Mouse (Mus musculus): ENCODE measurements at regions not wholly inside any gene's neighbourhood (a gene's known extent, or its start where the extent isn't known, plus 50 kb on each side); places are given as distances from the start of the nearest gene placed in this dataset.

DNA sequence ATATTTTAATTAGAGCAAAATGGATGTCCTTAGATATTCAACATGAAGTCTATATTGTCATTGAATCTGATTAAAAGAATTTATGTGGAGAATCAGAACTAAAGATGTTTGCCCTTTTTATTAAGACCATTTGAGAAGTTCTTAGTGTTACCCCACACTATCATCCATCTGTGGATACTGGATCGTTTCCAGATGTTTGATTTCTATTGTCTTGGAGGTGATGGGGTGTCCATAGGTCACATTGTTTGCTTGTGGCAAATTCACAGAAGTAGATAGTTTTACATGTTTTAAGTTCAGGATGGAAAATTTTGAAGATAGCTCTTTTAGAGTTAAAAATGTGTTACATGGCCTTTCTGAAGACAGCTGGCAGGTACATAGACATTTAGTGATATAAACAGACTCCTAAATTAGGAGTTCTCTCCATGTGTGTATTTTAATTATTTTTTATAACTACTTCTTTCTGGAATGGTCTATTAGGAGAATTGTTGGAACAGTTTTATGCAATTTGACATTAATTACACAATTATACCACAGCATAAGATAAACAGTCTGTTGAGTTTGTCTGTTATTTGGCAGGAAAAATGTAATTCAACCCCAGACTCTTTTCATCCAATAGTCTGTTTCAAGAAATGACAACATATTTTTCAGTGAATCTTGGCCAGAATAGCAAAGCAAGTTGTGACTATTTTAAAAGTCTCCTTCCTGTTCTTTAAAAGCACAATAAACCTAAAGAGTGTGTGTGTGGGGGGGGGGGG lies 368.8 kb upstream of the Plscr5 start:
- no peak for DNase-seq (ENCODE audit: extremely low spot score, low spot score)

DNA sequence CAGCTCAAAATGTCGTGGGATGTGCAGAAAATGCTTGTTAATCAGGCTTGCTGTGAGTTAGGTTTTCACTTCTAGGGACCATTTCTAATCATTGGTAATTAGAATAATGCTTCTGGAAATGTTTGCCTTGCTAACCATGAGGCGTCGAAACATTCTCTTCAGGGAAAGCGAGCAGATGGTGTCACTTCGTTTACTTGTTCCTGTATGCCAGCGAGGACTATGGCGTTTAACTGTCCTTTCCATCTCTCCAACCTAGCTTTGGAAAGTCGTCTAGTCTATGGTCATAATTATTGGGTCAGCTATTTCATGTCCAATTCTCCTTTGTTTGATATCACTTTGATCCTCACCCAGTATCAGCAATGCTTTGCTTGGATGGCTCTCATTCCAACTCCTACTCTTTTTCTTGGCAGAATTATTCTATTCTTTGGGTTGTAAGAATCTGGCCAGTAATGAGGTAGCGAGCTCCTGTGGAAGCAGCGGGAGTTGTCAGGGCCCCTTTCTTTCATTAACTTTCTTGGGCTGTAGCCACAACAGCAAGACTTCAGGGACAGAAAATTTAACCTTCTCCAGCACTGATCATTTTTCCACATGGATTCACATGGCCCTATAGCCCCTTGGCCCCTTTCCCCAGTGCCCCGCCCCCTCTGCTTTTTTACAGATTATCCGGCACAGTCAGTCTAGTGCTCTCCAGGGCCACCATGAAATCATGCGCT lies 374.0 kb upstream of the Plscr5 start:
- DNase-seq (ENCODE audit: extremely low spot score, low spot score) = no peak

DNA sequence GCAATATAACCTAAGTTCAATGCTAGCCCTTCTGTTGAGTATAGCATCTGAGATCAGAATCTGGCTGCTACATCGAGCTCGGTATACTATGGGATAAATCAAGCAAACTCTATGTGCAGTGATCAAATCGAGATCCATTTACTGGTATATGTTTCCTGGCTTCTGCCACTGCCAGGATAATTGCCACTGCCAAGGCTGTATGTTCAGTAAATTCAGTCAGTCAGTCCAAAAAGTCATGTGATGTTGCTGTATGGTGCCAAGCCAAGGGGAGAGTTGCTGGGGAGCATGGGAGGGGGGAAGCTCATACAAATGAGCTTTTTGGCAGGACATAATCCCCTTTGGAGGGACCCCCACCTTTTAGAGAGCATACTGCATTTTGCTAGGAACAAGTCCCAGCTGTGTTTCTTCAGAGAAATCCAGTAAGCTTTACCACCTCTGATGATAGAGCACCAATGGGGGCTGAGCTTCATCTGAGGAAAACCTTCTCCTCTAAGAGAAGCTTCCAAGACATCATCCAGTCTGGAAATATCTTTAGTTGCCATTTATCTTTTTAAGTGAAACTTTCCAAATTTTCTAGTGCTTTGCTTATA lies 389.3 kb upstream of the Plscr5 start:
- no peak for DNase-seq (ENCODE audit: extremely low spot score, low spot score)

DNA sequence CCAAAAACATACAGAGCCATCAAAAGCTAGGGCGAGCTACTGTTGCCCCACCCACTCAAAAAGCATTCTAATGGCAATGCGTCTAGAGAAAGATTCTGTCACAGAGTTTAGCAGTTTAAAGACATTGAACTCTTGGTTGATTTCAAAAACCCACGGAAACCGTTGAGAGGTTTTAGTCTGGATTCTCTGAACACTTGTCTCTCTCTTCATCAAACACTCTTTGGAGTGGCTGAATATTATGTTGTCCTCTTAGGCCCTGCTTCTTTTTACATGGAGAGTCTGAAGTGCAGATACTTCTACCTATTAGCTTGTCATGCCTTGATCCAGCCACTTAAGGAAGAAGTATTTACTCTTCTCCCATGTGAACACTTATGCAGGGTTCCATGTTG lies 393.9 kb upstream of the Plscr5 start:
- no peak for DNase-seq (ENCODE audit: extremely low spot score, low spot score)

DNA sequence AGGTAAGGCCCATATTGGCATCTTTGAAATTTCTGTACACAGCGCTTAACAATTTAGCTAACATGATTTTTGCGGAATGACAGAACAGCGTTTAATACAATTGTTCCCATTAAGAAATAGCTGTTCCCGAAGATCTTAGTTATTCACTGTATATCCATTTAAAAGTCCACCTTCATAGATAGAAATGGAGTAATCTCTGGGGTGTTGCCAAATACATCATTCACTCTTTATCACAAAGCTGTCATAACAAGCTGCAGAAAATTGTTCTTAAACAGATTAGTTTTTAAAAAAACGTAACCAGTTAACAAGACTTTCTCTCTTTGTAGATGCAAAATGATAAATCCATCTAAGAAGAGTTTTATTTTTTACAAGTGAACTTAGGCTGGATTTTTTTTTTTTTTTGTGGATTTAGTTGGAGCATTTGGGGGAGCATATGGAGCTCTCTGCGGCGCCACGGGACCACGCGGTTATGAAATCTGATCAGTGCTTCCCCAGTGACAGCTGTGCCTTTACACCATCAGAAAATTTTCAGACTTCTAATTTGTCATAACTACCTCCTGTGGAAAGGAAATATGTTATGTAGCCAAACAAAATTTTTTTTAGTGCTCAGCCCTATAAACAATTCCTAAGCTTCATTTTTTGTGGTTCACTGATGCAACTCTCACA lies 394.4 kb upstream of the Plscr5 start:
- no peak for DNase-seq (ENCODE audit: extremely low spot score, low spot score)

DNA sequence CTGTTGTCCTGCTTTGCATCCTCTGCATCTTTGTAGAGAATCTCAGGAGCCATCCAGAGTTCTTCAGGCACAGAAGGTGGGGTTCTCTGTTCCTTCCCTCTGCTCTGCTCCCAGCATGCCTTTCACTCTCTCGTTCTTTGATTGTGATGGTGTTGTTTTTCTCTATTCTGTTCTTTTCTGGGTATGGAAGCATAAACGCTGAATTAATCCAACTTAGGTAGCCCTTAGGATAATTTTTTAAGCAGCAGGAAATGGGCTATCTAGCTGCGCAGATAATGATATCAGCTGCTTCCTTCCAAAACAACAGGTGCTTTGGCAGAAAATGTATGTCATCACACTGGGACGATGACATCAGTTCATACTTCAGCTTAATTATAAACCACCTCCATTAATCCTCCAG lies 395.8 kb upstream of the Plscr5 start:
- no peak for DNase-seq (ENCODE audit: extremely low spot score, low spot score)

DNA sequence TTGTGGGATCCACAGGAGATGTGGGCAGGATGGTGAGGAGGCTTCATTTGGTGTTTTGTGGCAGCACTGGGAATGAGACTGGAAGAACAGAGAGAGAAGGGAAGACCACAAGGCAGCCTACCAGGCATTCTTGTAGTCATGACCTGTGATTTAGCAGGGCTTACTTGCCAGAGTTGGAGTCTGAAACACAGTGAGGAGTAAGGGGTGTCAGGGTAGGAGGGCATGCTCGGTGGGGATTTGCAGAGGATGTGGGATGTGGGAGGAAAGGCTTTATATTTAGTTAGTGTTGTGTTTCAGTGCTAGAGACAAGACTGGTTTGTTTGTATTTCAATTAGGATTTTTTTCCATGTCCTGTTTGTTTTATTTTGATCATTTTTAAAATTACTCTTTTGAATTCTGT lies 387.3 kb upstream of the Zic1 start:
- no peak for DNase-seq (ENCODE audit: extremely low spot score, low spot score)

DNA sequence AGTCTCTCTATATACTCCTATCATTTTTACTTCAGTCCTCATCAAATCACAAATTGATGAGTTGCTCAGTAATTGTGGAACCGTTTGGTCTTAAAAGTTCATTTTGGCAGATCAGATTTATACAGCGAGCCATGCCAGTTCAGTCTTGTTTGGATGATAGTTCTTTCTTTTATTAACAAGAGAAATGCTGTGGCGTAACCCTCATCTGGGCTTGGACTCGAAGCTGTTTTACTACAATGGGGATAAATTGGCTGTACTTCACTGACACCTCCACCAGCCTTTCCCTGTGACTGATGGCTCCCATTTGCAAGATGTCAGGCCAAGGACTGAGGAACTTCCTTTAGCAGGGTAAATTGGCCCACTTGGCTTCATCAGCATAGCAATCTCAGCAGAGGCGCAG lies 345.5 kb upstream of the Zic1 start:
- no peak for DNase-seq (ENCODE audit: extremely low spot score, low spot score)

DNA sequence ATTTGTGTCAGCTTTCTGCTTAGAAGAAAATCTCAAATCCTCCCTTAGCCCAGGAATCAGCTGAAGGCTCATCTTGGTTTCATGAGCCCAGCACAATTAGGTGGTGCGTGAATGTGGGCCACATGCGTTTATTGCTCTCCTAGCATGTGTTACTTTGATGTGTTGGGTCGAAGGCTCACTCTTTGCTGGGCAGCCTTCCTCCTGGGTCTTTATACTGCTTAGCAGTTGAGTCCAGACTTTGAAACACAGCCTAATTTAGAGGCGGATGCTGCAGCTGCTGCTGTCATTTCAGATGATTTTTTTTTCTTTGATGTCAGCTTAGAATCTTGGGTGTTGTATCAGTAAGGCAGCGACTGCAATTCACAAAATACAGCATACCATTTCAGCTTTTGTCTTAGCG lies 315.2 kb upstream of the Zic1 start:
- no peak for DNase-seq (ENCODE audit: extremely low spot score, low spot score)

DNA sequence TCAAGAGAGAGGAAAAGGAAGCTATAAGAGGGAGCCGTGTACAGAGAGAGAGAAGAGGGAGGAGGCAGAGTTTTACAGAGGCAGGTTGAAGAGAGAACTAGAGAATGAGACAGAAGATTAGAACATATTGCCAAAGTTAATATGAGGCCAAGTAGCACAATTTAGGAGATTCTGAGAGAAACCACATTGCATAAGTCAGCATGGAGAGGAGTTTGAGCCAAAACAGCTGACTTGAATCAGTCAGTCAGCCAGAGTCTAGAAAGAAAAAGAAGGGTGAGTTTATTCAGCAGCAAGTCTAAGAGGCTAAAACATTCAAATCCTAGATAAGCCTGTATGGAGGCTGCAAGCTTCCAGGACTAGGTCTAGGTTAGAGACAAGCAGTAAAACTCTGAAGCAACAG lies 301.1 kb upstream of the Zic1 start:
- DNase-seq (ENCODE audit: extremely low spot score, low spot score) = no peak

DNA sequence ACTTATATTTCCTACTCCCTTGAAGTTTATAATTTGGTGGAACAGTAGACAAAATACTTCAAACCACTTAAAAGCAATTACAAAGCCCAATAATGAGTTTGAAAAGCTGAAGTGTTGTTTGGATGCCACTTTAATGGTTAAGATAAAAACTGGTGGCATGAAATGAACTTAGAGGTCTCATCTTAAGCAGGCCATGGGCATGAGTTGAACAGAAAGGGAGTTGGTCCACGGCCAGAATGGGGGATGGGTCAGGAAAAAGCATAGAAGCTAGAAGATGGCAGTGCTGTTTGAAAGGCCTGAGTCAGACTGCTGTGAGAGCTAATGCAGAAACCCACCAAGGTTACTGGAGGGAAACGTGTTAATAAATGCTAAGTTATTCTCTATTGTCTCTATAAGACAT lies 294.5 kb upstream of the Zic1 start:
- no peak for DNase-seq (ENCODE audit: extremely low spot score, low spot score)

DNA sequence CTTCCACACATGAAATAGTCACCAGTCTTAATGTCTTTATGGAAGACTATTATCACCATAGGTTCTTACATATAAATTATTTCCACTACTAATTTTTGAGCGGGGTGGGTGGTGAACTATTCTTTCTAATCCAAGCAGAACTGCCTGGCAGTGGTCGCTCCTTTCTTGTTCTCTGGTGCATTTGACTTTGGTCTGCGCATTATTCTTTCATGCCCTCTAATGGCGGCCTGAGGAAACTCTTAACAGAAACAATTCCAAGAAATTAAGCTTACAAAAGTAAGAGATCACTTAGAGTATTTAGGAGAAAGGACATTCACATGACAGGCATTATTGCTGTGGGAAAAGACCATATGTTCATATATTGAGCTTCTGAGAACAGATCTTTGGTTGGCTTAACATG lies 288.5 kb upstream of the Zic1 start:
- no peak for DNase-seq (ENCODE audit: extremely low spot score, low spot score)

DNA sequence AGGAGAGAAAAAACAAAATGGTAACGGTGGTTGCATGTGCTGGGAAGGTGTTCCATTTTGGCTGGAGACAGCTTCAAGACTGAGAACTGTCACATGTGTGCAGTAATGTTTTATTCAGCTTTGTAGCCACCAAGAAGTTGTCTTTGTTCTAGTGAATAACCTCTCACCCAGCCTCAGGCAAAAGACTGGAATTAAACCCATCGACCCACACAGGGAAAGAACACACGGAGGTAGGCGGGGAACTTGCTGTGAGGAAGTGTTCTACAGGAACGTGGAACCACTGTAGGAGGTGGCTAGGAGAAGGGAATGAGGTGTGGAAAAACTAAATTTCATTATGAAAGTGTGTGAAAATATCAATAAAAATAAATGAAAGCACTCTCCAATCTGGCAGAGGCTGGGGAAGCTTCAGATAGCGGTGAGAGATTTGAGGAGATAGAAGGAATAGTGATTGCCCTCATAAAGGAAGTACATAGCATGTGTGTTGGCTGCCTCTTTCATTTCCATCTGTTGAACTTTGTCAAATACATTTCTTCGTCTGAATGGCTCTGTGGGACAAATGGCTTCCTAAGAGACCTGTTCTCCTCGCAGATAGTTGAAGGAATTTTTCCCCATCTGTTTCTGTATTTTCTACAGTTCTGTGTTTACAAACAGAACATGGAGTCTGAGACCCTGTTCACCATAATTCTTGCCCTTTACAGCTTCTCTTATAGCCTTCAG lies 286.9 kb upstream of the Zic1 start:
- DNase-seq (ENCODE audit: extremely low spot score, low spot score) = no peak

DNA sequence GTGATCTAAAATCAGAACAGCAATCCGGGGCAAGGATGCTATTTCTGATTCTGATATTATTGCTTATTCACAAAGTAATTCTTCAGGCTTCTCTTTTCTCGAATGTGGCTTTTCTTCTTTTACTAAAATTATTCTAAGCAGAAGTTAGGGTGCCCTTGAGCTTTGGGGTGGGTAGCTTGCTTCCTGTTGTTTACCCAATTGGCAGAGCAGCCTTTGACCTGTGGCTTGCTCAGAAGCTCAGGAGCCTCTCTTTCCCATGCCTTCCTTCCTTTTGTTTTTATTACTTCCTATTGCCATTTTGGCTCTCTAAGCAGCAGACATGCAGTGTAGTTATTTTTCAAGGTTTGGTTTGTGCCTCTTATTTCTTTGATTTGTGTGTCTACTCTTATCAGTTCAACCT lies 244.8 kb upstream of the Zic1 start:
- no peak for DNase-seq (ENCODE audit: extremely low spot score, low spot score)

DNA sequence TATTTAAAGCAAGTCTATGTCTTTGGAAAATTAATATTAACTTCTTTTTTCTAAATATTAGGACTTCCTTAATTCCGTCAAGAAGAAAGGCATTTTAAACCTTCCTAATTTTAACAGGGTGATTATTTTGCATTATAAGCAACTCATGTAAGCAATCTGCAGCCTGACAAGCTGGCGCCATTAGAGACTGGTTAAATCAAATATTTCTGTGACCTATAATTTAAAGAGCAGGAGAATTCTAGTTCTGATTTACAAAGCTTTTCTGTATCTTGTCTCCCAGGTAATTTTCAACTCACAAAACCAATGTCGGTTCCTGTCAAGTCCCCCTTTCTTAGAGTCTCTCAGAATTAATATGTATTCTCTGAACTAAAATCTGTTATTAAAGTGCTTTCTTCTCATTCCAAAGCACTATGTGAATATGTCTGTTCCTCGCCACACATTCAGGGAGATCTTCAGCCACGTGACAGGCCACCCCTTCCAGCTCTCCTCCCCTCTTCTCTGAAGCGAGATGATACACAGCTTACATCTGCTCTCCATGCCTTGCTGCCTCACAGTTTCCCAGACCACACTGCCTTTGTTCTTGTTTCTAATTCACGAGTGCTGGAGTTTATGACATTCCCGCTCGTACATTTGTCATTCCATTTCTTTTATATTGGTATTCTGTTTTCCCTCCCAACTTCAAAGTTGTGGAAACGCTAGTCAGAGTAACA lies 244.0 kb upstream of the Zic1 start:
- DNase-seq (ENCODE audit: extremely low spot score, low spot score) = peak; percentile 24

DNA sequence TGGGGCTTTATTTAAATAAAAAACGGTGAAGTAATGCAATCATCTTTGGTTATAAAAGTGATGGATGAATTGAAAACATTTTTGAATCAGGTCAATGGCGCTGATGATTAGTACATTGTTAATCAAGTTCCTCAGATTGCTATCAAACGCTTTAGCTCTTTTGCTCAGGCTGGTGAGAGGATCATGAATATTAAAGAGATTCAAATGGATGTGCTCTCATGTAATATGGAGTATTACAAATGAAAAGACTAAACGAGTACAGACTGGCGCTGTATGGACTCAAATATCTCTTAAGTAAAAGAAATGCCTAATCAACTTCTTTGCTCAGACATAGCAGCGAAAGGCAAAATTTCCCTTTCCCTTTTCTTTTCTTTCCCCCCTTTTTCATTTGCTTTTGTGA lies 236.1 kb upstream of the Zic1 start:
- no peak for DNase-seq (ENCODE audit: extremely low spot score, low spot score)

DNA sequence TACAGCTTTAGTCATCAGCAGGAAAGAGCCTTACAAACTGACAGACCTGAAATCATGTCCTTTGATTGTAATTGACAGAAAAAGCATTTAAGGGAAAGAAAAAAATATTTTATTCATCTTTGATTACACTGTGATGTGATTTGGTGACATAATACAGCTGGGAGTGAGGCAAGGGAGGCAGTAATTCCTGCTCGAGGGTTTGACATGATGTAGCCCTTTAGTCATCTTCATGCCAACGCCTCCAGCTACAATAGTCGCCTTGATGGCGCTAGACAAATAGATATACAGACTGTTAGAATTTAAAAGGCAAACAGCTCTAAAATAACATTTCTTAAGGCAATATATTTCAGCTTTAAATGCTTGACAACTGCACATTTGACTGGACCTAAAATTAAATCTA lies 226.3 kb upstream of the Zic1 start:
- DNase-seq (ENCODE audit: extremely low spot score, low spot score) = no peak

DNA sequence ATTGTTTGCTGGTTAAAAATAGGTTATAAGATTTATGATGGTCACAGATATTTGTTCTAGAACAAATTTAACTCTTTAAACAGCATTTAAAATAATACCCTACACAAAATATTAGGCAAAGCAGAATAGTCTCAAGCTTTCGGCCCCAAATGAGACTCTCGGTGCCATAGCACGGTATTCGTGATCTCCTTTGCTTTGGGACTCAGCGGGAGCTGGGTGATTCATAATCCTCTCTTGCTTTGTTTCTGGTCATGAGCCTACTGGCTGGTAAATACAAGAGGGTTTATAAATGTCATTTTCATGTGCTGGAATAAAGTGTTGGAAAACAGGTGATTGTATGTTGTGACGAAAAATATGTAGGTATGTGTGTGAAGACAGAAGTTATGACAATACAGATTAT lies 223.1 kb upstream of the Zic1 start:
- DNase-seq (ENCODE audit: extremely low spot score, low spot score) = no peak

DNA sequence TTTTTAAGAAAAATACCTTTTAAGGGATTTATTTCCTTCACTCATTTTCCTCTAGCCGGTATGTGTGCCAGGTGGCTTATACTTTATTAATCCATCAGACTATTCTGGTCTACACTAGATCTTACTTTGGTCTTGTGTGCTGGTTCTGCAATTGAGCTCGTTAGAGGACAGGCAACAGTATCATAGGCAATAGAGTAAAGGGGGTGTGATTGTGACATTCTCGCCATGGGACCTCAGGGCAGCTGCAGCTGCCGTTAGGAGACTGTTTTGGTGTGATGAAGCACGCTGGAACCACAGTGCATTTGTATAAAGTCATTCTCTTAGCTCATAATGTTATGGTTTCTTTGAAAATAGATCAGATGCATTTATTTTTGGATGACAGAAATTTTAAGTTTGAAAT lies 222.3 kb upstream of the Zic1 start:
- DNase-seq (ENCODE audit: extremely low spot score, low spot score) = no peak

DNA sequence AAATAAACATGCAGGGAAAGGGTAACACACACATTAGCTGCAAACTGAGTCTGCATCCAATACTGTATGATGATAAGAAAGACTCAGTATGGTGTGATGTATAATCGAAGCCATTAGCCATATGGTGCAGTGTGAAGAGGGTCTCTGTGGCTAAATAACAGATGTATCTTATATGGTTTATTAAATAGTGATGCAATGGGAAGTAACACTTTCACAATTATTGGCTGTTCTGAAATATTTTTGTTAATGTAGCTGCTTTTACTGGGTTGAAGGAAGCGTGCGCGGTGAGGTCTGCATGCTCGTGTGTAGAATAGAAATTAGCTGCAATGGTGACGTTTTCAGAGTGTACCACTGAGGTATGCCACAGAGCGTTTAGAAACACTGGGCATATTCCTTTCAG lies 221.7 kb upstream of the Zic1 start:
- no peak for DNase-seq (ENCODE audit: extremely low spot score, low spot score)

DNA sequence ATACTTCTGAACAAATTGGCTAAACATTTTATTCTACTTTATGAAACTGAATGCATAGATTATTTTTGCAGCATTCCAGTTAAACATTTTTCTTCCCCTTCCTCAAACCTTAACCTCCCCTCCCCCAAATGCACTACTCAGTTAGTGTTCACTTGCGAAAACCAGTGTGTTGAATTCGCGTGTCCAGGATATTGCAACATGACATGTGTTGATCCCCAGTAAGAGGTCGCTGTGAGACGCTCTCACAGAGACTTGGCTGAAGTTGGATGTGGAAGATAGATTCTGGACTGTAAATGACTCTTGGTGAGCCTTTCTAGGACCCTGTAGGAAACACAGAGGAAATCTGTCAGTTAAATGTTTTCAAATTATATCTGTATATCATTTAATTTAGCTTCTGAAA lies 221.0 kb upstream of the Zic1 start:
- no peak for DNase-seq (ENCODE audit: extremely low spot score, low spot score)

Data from neural tube, embryonic 10.5 days (tissue).